Mouse (Mus musculus): ENCODE measurements at regions not wholly inside any gene's neighbourhood (a gene's known extent, or its start where the extent isn't known, plus 50 kb on each side); places are given as distances from the start of the nearest gene placed in this dataset.

- TF ChIP-seq CTCF (conservative IDR thresholded peaks at IDR 0.05; ENCODE audit: low read length) (no peak), POU5F1 (IDR thresholded peaks at IDR 0.05; ENCODE audit: borderline replicate concordance, low read length) (no peak), NANOG (IDR thresholded peaks at IDR 0.05; ENCODE audit: borderline replicate concordance, low read length) (no peak)
Observed at GRCm38 (mm10) chrX:166757152-166757551, 171.6 kb upstream of the Egfl6 start.

All from E14TG2a.4 (cell line).